Mouse (Mus musculus): ENCODE data around the gene Fuz. TPM values are rescaled to one million over a fixed set of nuclear protein-coding genes. Genes with fewer than 3 reads are reported as not detected.

The Fuz gene
- polyA plus RNA-seq, 1 experiment from 2014 or later: 21.9 TPM

DNA sequence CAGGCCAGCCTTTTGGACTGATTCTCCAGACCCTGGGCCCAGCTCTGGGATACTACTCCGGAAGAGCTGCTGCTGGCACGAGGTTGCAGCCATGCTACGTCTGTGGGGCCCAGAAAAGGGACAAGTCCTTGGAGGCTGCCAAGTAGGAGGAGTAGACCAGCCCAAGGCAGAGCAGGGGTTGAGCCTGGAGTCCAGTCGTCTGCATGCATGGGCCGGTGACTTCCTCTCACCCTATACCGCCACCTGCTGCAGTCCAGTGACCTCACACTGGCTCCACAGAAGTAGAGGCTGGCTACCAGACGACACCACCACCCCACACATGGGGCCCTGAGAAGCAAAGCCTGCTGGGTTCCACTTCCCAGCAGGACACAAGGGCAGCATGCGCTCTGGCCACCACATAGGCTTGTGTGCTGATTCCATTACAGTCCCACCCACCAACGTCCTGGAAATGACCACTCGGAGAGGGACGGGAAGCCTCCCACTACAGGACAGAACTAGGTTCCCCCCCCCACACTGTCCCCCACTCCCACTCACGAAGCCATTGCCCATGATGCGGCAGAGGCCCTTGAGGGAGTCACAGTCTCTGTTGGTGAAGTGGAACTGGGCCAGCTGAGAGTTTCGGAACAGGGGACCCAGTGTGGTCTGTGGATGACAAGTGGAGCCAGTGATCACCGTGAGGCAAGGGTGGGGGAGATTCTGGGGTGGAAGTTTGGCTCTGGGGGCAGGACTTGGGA is 29.4 kb upstream of the Fuz start:
- Histone ChIP-seq H3K9me3 (ENCODE audit: control insufficient read depth, low read length) (no peaks in the 10 kb centered on the region), H3K4me3 (ENCODE audit: low read length) (peak overlapping the region; percentile 96; the same call in 1 of the 2 replicates), H3K36me3 (ENCODE audit: control insufficient read depth, insufficient read depth, low read length) (peaks cover 55% of the 10 kb centered on the region), H3K4me2 (replicated peaks; ENCODE audit: low read depth, low read length) (peak overlapping the region; percentile 90), H3K27ac (ENCODE audit: low read depth, low read length) (peak overlapping the region; percentile 42; the same call in 1 of the 2 replicates), H3K4me1 (ENCODE audit: control insufficient read depth, insufficient read depth, low read length) (peaks cover 37% of the 10 kb centered on the region), H3K27me3 (ENCODE audit: control insufficient read depth, insufficient read depth, low read length) (no peaks in the 10 kb centered on the region), H3K9ac (ENCODE audit: low read depth, low read length) (peak overlapping the region; percentile 97; the same call in 1 of the 2 replicates)
- ATAC-seq (ENCODE audit: low FRiP score, low TSS enrichment): no peak
- WGBS: 42% methylated on average over 15 of the region's 15 CpGs

- H3K4me3 ChIP-seq (ENCODE audit: low read length): peak overlapping the region; percentile 96
- peak overlapping the region; percentile 97; the same call in 1 of the 2 replicates for H3K9ac ChIP-seq (ENCODE audit: low read depth, low read length)
- no peak overlapping the region for H3K27ac ChIP-seq (ENCODE audit: low read depth, low read length)
- H3K36me3 ChIP-seq (ENCODE audit: control insufficient read depth, insufficient read depth, low read length): peaks cover 48% of the 10 kb centered on the region
- 34% methylated on average over 19 of the region's 19 CpGs for WGBS
- H3K9me3 ChIP-seq (ENCODE audit: control insufficient read depth, low read length): no peaks in the 10 kb centered on the region
- peak overlapping the region; percentile 90 for H3K4me2 ChIP-seq (replicated peaks; ENCODE audit: low read depth, low read length)
- H3K4me1 ChIP-seq (ENCODE audit: control insufficient read depth, insufficient read depth, low read length): peaks cover 37% of the 10 kb centered on the region
- no peaks in the 10 kb centered on the region for H3K27me3 ChIP-seq (ENCODE audit: control insufficient read depth, insufficient read depth, low read length)
- no peak for ATAC-seq (ENCODE audit: low FRiP score, low TSS enrichment)
Measured at GRCm38 (mm10) chr7:44867010-44867702, 28.7 kb upstream of the Fuz start.

DNA sequence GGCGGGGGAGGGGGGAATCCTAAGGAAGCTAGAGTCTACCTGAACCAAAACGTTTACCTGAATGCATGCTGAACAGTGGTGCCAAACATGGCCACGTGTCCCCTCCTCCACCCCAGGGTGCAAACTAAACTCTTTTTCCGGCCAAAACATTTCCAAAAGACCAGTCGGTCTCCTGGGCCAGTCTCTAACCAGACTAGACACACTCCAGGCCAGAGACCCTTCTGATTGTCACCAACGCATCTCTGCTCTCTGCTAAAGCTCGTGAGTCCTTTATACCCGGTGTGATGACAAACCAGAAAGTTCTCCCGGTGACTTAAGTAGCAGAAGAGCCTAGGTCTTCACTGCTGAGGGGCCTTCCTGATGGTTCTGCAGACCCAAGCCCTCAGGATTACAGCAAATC is 28.1 kb upstream of the Fuz start:
- Histone ChIP-seq H3K27me3 (ENCODE audit: control insufficient read depth, insufficient read depth, low read length) (no peaks in the 10 kb centered on the region), H3K36me3 (ENCODE audit: control insufficient read depth, insufficient read depth, low read length) (peaks cover 42% of the 10 kb centered on the region), H3K27ac (ENCODE audit: low read depth, low read length) (no peak overlapping the region), H3K4me3 (ENCODE audit: low read length) (peak overlapping the region; percentile 96), H3K9me3 (ENCODE audit: control insufficient read depth, low read length) (no peaks in the 10 kb centered on the region), H3K4me2 (replicated peaks; ENCODE audit: low read depth, low read length) (peak overlapping the region; percentile 90), H3K4me1 (ENCODE audit: control insufficient read depth, insufficient read depth, low read length) (peaks cover 37% of the 10 kb centered on the region), H3K9ac (ENCODE audit: low read depth, low read length) (peak overlapping the region; percentile 97; the same call in 1 of the 2 replicates)
- WGBS: 25% methylated on average over 9 of the region's 9 CpGs
- no peak for ATAC-seq (ENCODE audit: low FRiP score, low TSS enrichment)

DNA sequence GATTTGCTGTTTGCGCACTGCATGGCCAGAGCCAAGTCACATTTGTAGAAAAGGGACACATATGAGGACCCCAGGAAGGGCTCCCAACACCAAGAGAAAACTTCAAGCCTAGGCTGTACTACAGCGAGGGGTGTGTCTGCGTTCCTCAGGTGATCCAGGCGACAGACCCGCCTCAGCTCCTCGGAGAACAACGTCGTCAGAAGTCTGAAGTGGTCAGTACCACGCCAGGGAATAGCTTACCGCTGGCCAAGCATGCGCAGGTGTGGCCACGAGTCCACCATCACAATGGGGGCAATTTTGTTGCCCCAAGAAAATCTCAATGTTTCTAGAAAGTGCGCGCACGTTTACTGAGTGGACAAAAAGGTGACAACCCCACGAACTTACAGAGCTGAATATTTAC is 27.4 kb upstream of the Fuz start:
- Histone ChIP-seq H3K4me2 (replicated peaks; ENCODE audit: low read depth, low read length) (peak overlapping the region; percentile 90), H3K9me3 (ENCODE audit: control insufficient read depth, low read length) (no peaks in the 10 kb centered on the region), H3K27ac (ENCODE audit: low read depth, low read length) (peak overlapping the region; percentile 100), H3K27me3 (ENCODE audit: control insufficient read depth, insufficient read depth, low read length) (no peaks in the 10 kb centered on the region), H3K4me1 (ENCODE audit: control insufficient read depth, insufficient read depth, low read length) (peaks cover 40% of the 10 kb centered on the region), H3K36me3 (ENCODE audit: control insufficient read depth, insufficient read depth, low read length) (peaks cover 35% of the 10 kb centered on the region), H3K9ac (ENCODE audit: low read depth, low read length) (peak overlapping the region; percentile 97), H3K4me3 (ENCODE audit: low read length) (peak overlapping the region; percentile 96)
- no peak for ATAC-seq (ENCODE audit: low FRiP score, low TSS enrichment)
- 4% methylated on average over 16 of the region's 16 CpGs for WGBS

- under 1% methylated on average over 95 of the region's 108 CpGs for WGBS
- Histone ChIP-seq H3K4me1 (ENCODE audit: control insufficient read depth, insufficient read depth, low read length) (peaks cover 41% of the 10 kb centered on the region), H3K27ac (ENCODE audit: low read depth, low read length) (peak overlapping the region; percentile 100)
Measured at GRCm38 (mm10) chr7:44868919-44869696, 26.8 kb upstream of the Fuz start.

GRCm38 (mm10) chr7:44869697-44870528 is 26.0 kb upstream of the Fuz start, which contains the start of gene Ptov1:
TSS of gene Ptov1 (minus strand) at chr7:44869788.
- Histone ChIP-seq H3K27me3 (ENCODE audit: control insufficient read depth, insufficient read depth, low read length) (no peaks in the 10 kb centered on the region), H3K4me2 (replicated peaks; ENCODE audit: low read depth, low read length) (peak within 1 kb of the TSS; percentile 90), H3K27ac (ENCODE audit: low read depth, low read length) (peak within 1 kb of the TSS; percentile 100), H3K4me3 (ENCODE audit: low read length) (peak within 1 kb of the TSS; percentile 96), H3K4me1 (ENCODE audit: control insufficient read depth, insufficient read depth, low read length) (peaks cover 41% of the 10 kb centered on the region), H3K9ac (ENCODE audit: low read depth, low read length) (peak within 1 kb of the TSS; percentile 97), H3K36me3 (ENCODE audit: control insufficient read depth, insufficient read depth, low read length) (peaks cover 20% of the 10 kb centered on the region), H3K9me3 (ENCODE audit: control insufficient read depth, low read length) (no peaks in the 10 kb centered on the region)
- peak; percentile 93 for ATAC-seq (ENCODE audit: low FRiP score, low TSS enrichment)
- WGBS: 3% methylated on average over 29 of the region's 29 CpGs

More at GRCm38 (mm10) chr7:44868919-44869696, 26.8 kb upstream of the Fuz start:
- Histone ChIP-seq H3K9ac (ENCODE audit: low read depth, low read length) (peak overlapping the region; percentile 97), H3K27me3 (ENCODE audit: control insufficient read depth, insufficient read depth, low read length) (no peaks in the 10 kb centered on the region), H3K36me3 (ENCODE audit: control insufficient read depth, insufficient read depth, low read length) (peaks cover 28% of the 10 kb centered on the region), H3K9me3 (ENCODE audit: control insufficient read depth, low read length) (no peaks in the 10 kb centered on the region), H3K4me2 (replicated peaks; ENCODE audit: low read depth, low read length) (peak overlapping the region; percentile 90), H3K4me3 (ENCODE audit: low read length) (peak overlapping the region; percentile 96)
- ATAC-seq (ENCODE audit: low FRiP score, low TSS enrichment): peak; percentile 70

GRCm38 (mm10) chr7:44870614-44871013 is 25.3 kb upstream of the Fuz start:
- Histone ChIP-seq H3K4me3 (ENCODE audit: low read length) (peak overlapping the region; percentile 96), H3K4me1 (ENCODE audit: control insufficient read depth, insufficient read depth, low read length) (peaks cover 36% of the 10 kb centered on the region), H3K9me3 (ENCODE audit: control insufficient read depth, low read length) (no peaks in the 10 kb centered on the region), H3K9ac (ENCODE audit: low read depth, low read length) (peak overlapping the region; percentile 97; the same call in 1 of the 2 replicates), H3K27me3 (ENCODE audit: control insufficient read depth, insufficient read depth, low read length) (no peaks in the 10 kb centered on the region), H3K4me2 (replicated peaks; ENCODE audit: low read depth, low read length) (peak overlapping the region; percentile 90), H3K36me3 (ENCODE audit: control insufficient read depth, insufficient read depth, low read length) (peaks cover 13% of the 10 kb centered on the region; the same call in 1 of the 2 replicates), H3K27ac (ENCODE audit: low read depth, low read length) (peak overlapping the region; percentile 100)
- ATAC-seq (ENCODE audit: low FRiP score, low TSS enrichment): no peak
- WGBS: 78% methylated on average over 6 of the region's 6 CpGs

DNA sequence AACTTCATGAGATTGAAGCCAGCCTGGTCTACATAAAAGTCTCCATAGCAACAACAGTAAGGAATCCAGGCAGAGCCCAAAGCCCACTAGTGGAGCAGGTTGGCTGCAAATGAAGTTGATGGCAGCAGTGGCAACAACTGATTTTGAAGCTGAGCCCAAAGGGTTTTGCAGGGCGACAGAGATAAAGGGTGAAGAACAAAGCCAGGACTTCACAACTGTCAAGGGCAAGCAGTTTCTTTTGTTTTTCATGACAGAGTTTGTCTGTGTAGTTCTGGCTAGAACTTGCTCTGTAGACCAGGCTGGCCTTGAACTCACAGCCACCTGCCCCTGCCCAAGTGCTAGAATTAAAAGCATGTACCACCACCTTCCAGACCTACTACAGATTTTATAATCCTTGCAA is 24.7 kb upstream of the Fuz start:
- Histone ChIP-seq H3K4me2 (replicated peaks; ENCODE audit: low read depth, low read length) (no peak overlapping the region), H3K36me3 (ENCODE audit: control insufficient read depth, insufficient read depth, low read length) (peaks cover 13% of the 10 kb centered on the region), H3K27me3 (ENCODE audit: control insufficient read depth, insufficient read depth, low read length) (no peaks in the 10 kb centered on the region), H3K9ac (ENCODE audit: low read depth, low read length) (no peak overlapping the region), H3K27ac (ENCODE audit: low read depth, low read length) (no peak overlapping the region), H3K4me1 (ENCODE audit: control insufficient read depth, insufficient read depth, low read length) (peaks cover 31% of the 10 kb centered on the region), H3K9me3 (ENCODE audit: control insufficient read depth, low read length) (no peaks in the 10 kb centered on the region), H3K4me3 (ENCODE audit: low read length) (no peak overlapping the region)
- ATAC-seq (ENCODE audit: low FRiP score, low TSS enrichment): no peak
- WGBS: 87% methylated on average over 1 of the region's 1 CpGs

All from kidney, embryonic 14.5 days (tissue).